Mouse (Mus musculus): ENCODE measurements around the gene Ankrd35. TPM values are rescaled to one million over a fixed set of nuclear protein-coding genes. Genes with fewer than 3 reads are reported as not detected.

Ankrd35 gene
- polyA plus RNA-seq (2012; rRNA removed): 2.5 and 2.8 TPM in 2 replicates

- peak; percentile 88 for DNase-seq (ENCODE audit: low read depth)
- TF ChIP-seq CTCF (IDR thresholded peaks at IDR 0.05; ENCODE audit: borderline replicate concordance, extremely low read depth, insufficient read depth, insufficient read length) (peak; percentile 25; the same call in 1 of the 2 replicates), POLR2A (IDR thresholded peaks at IDR 0.05; ENCODE audit: borderline replicate concordance, extremely low read depth, insufficient read depth, insufficient read length, poor library complexity, severe bottlenecking) (no peak)
Observed at GRCm38 (mm10) chr3:96669727-96670468, at the start of gene Ankrd35. Gene Ankrd35, plus strand, starts transcription at chr3:96670131.

GRCm38 (mm10) chr3:96623201-96623600 lies 46.7 kb upstream of the Ankrd35 start:
- TF ChIP-seq POLR2A (IDR thresholded peaks at IDR 0.05; ENCODE audit: borderline replicate concordance, extremely low read depth, insufficient read depth, insufficient read length, poor library complexity, severe bottlenecking): no peak
- no peak for TF ChIP-seq CTCF (IDR thresholded peaks at IDR 0.05; ENCODE audit: borderline replicate concordance, extremely low read depth, insufficient read depth, insufficient read length)
- no peak for DNase-seq (ENCODE audit: low read depth)

- DNase-seq (ENCODE audit: low read depth): peak; percentile 100
- TF ChIP-seq POLR2A (IDR thresholded peaks at IDR 0.05; ENCODE audit: borderline replicate concordance, extremely low read depth, insufficient read depth, insufficient read length, poor library complexity, severe bottlenecking): peak; percentile 61; the same call in 1 of the 2 replicates
- TF ChIP-seq CTCF (IDR thresholded peaks at IDR 0.05; ENCODE audit: borderline replicate concordance, extremely low read depth, insufficient read depth, insufficient read length): no peak
Observed at GRCm38 (mm10) chr3:96629729-96630600, 40.0 kb upstream of the Ankrd35 start, which contains the start of gene Rbm8a. Gene Rbm8a, plus strand, starts transcription at chr3:96629933.

GRCm38 (mm10) chr3:96632058-96632457 lies 37.9 kb upstream of the Ankrd35 start:
- TF ChIP-seq CTCF (IDR thresholded peaks at IDR 0.05; ENCODE audit: borderline replicate concordance, extremely low read depth, insufficient read depth, insufficient read length) (no peak), POLR2A (IDR thresholded peaks at IDR 0.05; ENCODE audit: borderline replicate concordance, extremely low read depth, insufficient read depth, insufficient read length, poor library complexity, severe bottlenecking) (no peak)
- DNase-seq (ENCODE audit: low read depth): no peak

GRCm38 (mm10) chr3:96634015-96634414 lies 35.9 kb upstream of the Ankrd35 start:
- TF ChIP-seq CTCF (IDR thresholded peaks at IDR 0.05; ENCODE audit: borderline replicate concordance, extremely low read depth, insufficient read depth, insufficient read length) (no peak), POLR2A (IDR thresholded peaks at IDR 0.05; ENCODE audit: borderline replicate concordance, extremely low read depth, insufficient read depth, insufficient read length, poor library complexity, severe bottlenecking) (no peak)

GRCm38 (mm10) chr3:96634928-96635879 lies 34.7 kb upstream of the Ankrd35 start, which contains the start of the genes Pex11b and Gm42957:
Gene Pex11b, plus strand, starts transcription at chr3:96635376.
Gene Gm42957, plus strand, starts transcription at chr3:96635474.
- peak; percentile 93 for DNase-seq (ENCODE audit: low read depth)
- TF ChIP-seq CTCF (IDR thresholded peaks at IDR 0.05; ENCODE audit: borderline replicate concordance, extremely low read depth, insufficient read depth, insufficient read length): peak; percentile 18; the same call in 1 of the 2 replicates
- TF ChIP-seq POLR2A (IDR thresholded peaks at IDR 0.05; ENCODE audit: borderline replicate concordance, extremely low read depth, insufficient read depth, insufficient read length, poor library complexity, severe bottlenecking): peak; percentile 48

More at GRCm38 (mm10) chr3:96634015-96634414, 35.9 kb upstream of the Ankrd35 start:
- DNase-seq (ENCODE audit: low read depth): no peak

GRCm38 (mm10) chr3:96635906-96636305 lies 34.0 kb upstream of the Ankrd35 start:
- TF ChIP-seq CTCF (IDR thresholded peaks at IDR 0.05; ENCODE audit: borderline replicate concordance, extremely low read depth, insufficient read depth, insufficient read length) (no peak), POLR2A (IDR thresholded peaks at IDR 0.05; ENCODE audit: borderline replicate concordance, extremely low read depth, insufficient read depth, insufficient read length, poor library complexity, severe bottlenecking) (no peak)
- no peak for DNase-seq (ENCODE audit: low read depth)

- DNase-seq (ENCODE audit: low read depth): no peak
- TF ChIP-seq CTCF (IDR thresholded peaks at IDR 0.05; ENCODE audit: borderline replicate concordance, extremely low read depth, insufficient read depth, insufficient read length) (no peak), POLR2A (IDR thresholded peaks at IDR 0.05; ENCODE audit: borderline replicate concordance, extremely low read depth, insufficient read depth, insufficient read length, poor library complexity, severe bottlenecking) (no peak)
Observed at GRCm38 (mm10) chr3:96636448-96636847, 33.5 kb upstream of the Ankrd35 start.

- TF ChIP-seq CTCF (IDR thresholded peaks at IDR 0.05; ENCODE audit: borderline replicate concordance, extremely low read depth, insufficient read depth, insufficient read length) (peak; percentile 61; the same call in 1 of the 2 replicates), POLR2A (IDR thresholded peaks at IDR 0.05; ENCODE audit: borderline replicate concordance, extremely low read depth, insufficient read depth, insufficient read length, poor library complexity, severe bottlenecking) (no peak)
- peak; percentile 47 for DNase-seq (ENCODE audit: low read depth)
Observed at GRCm38 (mm10) chr3:96639219-96639618, 30.7 kb upstream of the Ankrd35 start.

- peak; percentile 31 for DNase-seq (ENCODE audit: low read depth)
Observed at GRCm38 (mm10) chr3:96645018-96645649, 24.8 kb upstream of the Ankrd35 start, which contains the start of gene Itga10. Gene Itga10, plus strand, starts transcription at chr3:96645584.

More at GRCm38 (mm10) chr3:96645018-96645649, 24.8 kb upstream of the Ankrd35 start, which contains the start of gene Itga10:
- peak; percentile 50; the same call in 1 of the 2 replicates for TF ChIP-seq CTCF (IDR thresholded peaks at IDR 0.05; ENCODE audit: borderline replicate concordance, extremely low read depth, insufficient read depth, insufficient read length)
- no peak for TF ChIP-seq POLR2A (IDR thresholded peaks at IDR 0.05; ENCODE audit: borderline replicate concordance, extremely low read depth, insufficient read depth, insufficient read length, poor library complexity, severe bottlenecking)
